Mouse (Mus musculus): ENCODE data around the gene Frmpd2.

Frmpd2 gene

GRCm38 (mm10) chr14:33506696-33507095, 35.2 kb downstream of the Frmpd2 start:
- DNase-seq (ENCODE audit: low spot score in 2 of 2) = no peak

GRCm38 (mm10) chr14:33508660-33509059, 37.2 kb downstream of the Frmpd2 start:
- DNase-seq (ENCODE audit: low spot score in 2 of 2) = no peak

- DNase-seq (ENCODE audit: low spot score in 2 of 2) = no peak
Observed at GRCm38 (mm10) chr14:33513877-33514276, 42.4 kb downstream of the Frmpd2 start.

DNA sequence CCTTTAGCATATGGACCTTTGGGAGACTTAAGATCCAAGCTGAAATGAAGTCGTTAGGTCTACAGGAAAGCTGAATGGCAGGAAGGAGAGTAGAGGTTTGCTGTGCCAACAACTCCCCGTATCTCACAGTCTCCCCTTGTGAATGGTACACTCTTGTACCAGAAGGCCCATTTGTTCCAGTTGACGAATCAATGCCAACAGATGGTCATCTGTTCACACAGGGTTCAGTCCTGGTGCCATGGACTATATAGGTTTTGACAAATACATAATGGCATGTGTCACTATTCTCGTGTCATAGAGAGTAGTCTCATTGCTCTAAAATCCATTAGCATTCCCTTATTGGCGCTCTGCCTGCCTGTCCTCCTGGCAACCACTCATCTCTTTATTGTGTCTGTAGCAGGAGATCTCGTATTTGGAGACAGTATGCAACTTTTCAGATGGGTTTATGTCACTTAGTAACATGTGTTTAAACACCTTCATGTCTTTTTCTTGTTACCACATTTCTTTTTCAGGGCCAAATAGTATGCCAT, 43.3 kb downstream of the Frmpd2 start:
- DNase-seq (ENCODE audit: low spot score in 2 of 2) = no peak

- DNase-seq (ENCODE audit: low spot score in 2 of 2) = no peak
Observed at GRCm38 (mm10) chr14:33521538-33521937, 50.0 kb downstream of the Frmpd2 start.

DNA sequence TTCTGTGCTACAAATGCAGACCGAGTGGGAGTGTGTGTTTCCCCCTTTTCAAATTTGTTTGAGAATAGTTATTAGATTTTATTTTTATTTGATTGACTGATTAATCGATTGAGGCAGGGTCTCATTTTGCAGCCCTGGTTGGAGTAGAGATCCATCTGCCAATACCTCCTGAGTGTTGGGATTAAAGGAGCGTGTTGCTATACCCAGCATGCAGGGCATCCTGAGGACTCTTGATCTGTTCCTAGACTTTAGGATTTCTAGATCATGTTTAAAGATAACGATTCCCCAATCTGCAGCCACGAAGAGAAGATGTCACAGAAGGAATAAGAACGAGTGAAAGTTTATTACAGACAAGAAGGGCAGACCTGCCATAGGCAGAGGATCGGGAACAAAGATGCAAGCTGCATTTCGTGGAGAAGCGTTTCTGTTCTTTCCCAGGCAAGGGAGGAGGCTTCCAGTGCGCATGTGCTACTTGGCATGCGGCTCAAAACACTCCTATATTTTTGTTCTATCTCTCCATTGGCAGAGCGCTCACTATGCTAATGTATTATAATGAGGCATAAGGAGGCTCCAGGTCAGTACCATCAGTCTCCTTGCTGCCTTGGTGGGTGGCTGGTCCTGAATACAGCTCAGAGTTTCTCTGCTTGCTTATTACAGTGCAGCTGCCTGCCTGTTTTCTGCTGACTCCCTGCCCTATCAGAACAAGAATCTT, 53.9 kb downstream of the Frmpd2 start:
- DNase-seq (ENCODE audit: low spot score in 2 of 2) = no peak

DNA sequence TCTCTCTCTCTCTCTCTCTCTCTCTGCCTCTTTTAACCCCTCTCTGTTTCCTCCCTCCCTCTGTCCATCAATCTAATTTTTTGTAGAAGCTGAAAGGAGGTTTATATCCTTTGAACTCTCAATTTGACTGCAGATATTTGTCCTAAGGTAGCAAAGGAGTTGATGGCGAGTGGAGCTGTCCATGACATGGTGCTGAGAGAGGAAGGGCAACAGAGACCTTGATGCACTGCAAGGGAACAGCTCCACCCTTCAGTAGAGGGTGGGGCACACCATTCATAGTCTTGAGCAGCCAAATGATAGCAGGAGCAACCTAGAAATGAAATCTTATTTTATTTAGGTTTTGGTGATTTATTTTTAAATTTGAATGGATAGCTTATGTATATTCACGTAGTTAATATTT, 55.1 kb downstream of the Frmpd2 start:
- no peak for DNase-seq (ENCODE audit: low spot score in 2 of 2)

- no peak for DNase-seq (ENCODE audit: low spot score in 2 of 2)
Observed at GRCm38 (mm10) chr14:33527938-33528337, 56.4 kb downstream of the Frmpd2 start.

DNA sequence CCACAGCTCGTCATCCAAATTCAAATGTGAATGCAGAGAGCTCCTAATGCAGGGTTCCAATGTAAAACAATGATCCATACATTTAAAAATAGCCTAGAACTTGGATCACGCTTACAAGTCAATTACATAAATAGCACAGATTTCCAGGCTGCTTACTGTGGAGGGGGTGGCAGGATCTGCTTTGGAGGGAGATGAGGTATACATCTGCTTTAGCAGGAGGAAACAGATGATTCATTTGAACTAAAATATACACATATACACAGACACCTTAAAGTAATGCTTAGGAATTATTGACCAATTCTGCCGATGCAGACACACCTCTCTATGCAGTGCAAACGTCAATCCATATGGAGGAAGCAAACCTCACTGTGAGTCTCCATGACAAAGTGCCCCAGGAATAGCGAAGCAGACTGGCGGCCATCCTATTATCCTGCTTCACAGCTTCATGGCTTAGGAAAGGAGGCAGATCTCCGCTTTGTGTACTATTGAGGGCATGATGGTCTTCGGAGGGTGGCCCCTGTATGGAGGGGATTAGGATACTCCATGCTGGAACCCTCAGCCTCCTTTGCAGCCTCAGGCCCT, 59.9 kb downstream of the Frmpd2 start:
- no peak for DNase-seq (ENCODE audit: low spot score in 2 of 2)

DNA sequence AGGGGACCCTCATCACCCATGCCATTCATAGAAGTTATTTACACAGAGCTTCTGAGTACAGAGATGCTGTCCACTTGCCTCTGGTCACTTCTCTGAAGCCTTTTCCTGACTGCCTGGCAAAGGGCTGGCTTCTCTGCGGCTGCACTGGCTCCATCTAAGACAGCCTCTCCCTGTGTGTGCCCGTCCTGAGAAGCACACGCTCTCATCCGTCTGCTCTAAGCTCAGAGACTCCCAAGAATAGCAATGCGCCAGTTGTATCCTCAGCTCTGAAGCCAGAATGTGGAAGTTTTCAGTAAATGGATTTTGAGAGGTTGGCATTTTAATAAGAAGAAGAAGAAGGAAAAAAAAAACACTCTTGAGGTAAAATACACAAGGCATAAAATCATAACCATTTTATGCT, 61.3 kb downstream of the Frmpd2 start:
- DNase-seq (ENCODE audit: low spot score in 2 of 2) = no peak

- no peak for DNase-seq (ENCODE audit: low spot score in 2 of 2)
Observed at GRCm38 (mm10) chr14:33533516-33533915, 62.0 kb downstream of the Frmpd2 start.

GRCm38 (mm10) chr14:33535317-33535716, 63.8 kb downstream of the Frmpd2 start:
- no peak for DNase-seq (ENCODE audit: low spot score in 2 of 2)

- DNase-seq (ENCODE audit: low spot score in 2 of 2) = no peak
Observed at GRCm38 (mm10) chr14:33539559-33540167, 68.2 kb downstream of the Frmpd2 start.

DNA sequence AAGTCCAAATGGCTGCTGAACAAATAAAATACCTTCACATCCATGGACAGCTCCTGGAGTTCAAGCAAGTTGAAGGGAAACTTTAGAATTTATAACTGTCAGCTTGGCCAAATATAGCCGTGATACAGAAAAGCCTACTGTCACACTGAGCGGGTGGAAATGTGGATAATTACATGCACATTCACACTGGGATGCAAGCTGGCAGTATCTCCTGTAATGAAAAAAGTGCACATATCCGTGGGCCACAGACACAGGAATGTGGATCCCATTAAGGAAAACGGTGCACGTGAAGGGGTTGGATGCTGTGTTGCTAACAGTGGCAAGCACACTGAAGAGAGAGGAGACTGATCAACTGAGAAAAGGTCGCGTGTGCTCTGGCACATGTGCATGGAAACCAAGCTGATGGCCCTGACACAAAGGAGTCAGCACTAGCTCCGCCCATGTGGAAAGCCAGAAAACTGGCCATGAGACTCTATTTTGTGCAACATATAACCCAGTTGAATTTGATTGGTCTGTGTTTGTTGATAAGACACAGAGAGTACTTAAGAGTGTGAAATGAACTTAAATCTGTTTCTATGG, 74.2 kb downstream of the Frmpd2 start:
- DNase-seq (ENCODE audit: low spot score in 2 of 2) = no peak

DNA sequence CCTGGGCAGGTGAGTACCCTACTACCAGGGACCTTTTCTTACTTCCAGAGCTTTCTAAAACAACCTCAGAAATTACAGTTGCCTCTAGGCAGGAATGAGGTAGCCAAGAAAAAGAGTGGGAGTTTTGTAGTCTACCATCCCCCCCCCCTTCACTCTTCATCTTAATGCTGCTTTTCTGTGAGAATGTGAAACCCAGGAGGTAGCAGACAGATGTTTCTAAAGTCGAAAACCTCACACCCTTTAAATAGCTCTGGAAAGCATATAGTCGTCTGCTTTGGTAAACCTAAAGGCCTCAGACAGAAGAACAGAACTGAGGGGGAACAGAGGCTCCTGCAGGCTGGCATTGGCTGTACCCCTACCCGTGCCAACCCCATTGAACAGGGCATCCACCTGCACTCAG, 77.2 kb downstream of the Frmpd2 start:
- no peak for DNase-seq (ENCODE audit: low spot score in 2 of 2)

- no peak for DNase-seq (ENCODE audit: low spot score in 2 of 2)
Observed at GRCm38 (mm10) chr14:33549856-33550255, 78.4 kb downstream of the Frmpd2 start.

- no peak for DNase-seq (ENCODE audit: low spot score in 2 of 2)
Observed at GRCm38 (mm10) chr14:33570737-33571136, 99.2 kb downstream of the Frmpd2 start.

DNA sequence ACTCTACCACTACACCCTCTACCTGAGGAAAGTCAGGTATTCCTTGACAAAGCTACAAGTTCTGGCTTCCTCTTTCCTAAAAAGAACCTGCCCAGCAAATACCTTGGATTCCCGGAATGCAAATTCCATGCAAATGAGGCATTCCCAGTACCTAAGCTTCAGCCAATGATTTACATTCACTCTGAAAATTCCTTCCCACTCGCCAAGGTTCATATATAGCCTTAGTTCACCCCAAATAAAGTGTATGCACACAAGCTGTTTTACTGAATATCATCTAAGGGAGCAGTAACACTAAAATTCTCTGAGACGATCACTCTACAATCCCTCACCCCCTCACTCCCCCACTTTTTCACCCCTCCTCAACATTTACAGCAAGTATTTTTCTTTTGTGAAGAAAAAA, 102.1 kb downstream of the Frmpd2 start:
- DNase-seq (ENCODE audit: low spot score in 2 of 2) = no peak

- no peak for DNase-seq (ENCODE audit: low spot score in 2 of 2)
Observed at GRCm38 (mm10) chr14:33579771-33580484, 108.4 kb downstream of the Frmpd2 start.

- no peak for DNase-seq (ENCODE audit: low spot score in 2 of 2)
Observed at GRCm38 (mm10) chr14:33588951-33589350, 117.5 kb downstream of the Frmpd2 start, which contains the start of gene Ptpn20. Ptpn20 (plus strand) TSS chr14:33589207.

GRCm38 (mm10) chr14:33598376-33599130, 127.1 kb downstream of the Frmpd2 start:
- DNase-seq (ENCODE audit: low spot score in 2 of 2) = no peak

All from spleen, postnatal 14 days (tissue).